Mouse (Mus musculus): Measurements from ENCODE around the gene Mrpl51. TPM values are rescaled to one million over a fixed set of nuclear protein-coding genes. Genes with fewer than 3 reads are reported as not detected.
A peak's percentile ranks its signal among the peaks of the same experiment; 100 is the strongest.

Mrpl51 gene
- polyA plus RNA-seq, 1 experiment from 2014 or later = 288 TPM

- H3K27ac ChIP-seq = peak within 1 kb of the TSS; percentile 77
- peak; percentile 99 for DNase-seq (ENCODE audit: low spot score)
- peak within 1 kb of the TSS; percentile 91 for H3K4me2 ChIP-seq (ENCODE audit: low read length)
- under 1% methylated on average over 48 of the region's 48 CpGs for WGBS
- no peaks in the 10 kb centered on the region for H3K36me3 ChIP-seq (ENCODE audit: insufficient read depth, low read length)
- no peak; the same call in 1 of the 2 replicates for TF ChIP-seq CTCF (IDR thresholded peaks at IDR 0.05; ENCODE audit: low read depth)
- 0 out of 2 replicates have a peak, but pooled peaks cover 6% of the 10 kb centered on the region for H3K4me1 ChIP-seq (replicated peaks; ENCODE audit: insufficient read depth, low read length)
- peak within 1 kb of the TSS; percentile 59 for H3K4me3 ChIP-seq (replicated peaks; ENCODE audit: low read depth, low read length)
- peak within 1 kb of the TSS; percentile 69 for H3K9ac ChIP-seq (ENCODE audit: low read depth, low read length)
- H3K27me3 ChIP-seq (ENCODE audit: insufficient read depth, low read length) = no peaks in the 10 kb centered on the region
- peak; percentile 98 for ATAC-seq (replicated peaks; ENCODE audit: low FRiP score, low read depth)
- H3K9me3 ChIP-seq (replicated peaks; ENCODE audit: low read length) = no peaks in the 10 kb centered on the region
These were observed 23.8 kb downstream of the Mrpl51 start, which contains the start of gene Vamp1 for GRCm38 (mm10) chr6:125215148-125215954. TSS of gene Vamp1 (plus strand) at chr6:125215551.

- no peak for ATAC-seq (replicated peaks; ENCODE audit: low FRiP score, low read depth)
- no peaks in the 10 kb centered on the region for H3K36me3 ChIP-seq (ENCODE audit: insufficient read depth, low read length)
- WGBS = 89% methylated on average over 2 of the region's 2 CpGs
- no peak overlapping the region for H3K4me2 ChIP-seq (ENCODE audit: low read length)
- no peak for DNase-seq (ENCODE audit: low spot score)
- H3K9ac ChIP-seq (ENCODE audit: low read depth, low read length) = no peak overlapping the region
- H3K4me3 ChIP-seq (replicated peaks; ENCODE audit: low read depth, low read length) = no peak overlapping the region
- no peaks in the 10 kb centered on the region for H3K27me3 ChIP-seq (ENCODE audit: insufficient read depth, low read length)
- no peak overlapping the region for H3K27ac ChIP-seq
- no peaks in the 10 kb centered on the region for H3K9me3 ChIP-seq (replicated peaks; ENCODE audit: low read length)
- 0 out of 2 replicates have a peak, but pooled peaks cover 6% of the 10 kb centered on the region for H3K4me1 ChIP-seq (replicated peaks; ENCODE audit: insufficient read depth, low read length)
- TF ChIP-seq CTCF (IDR thresholded peaks at IDR 0.05; ENCODE audit: low read depth) = no peak
These were observed 25.3 kb downstream of the Mrpl51 start for GRCm38 (mm10) chr6:125216898-125217297.

GRCm38 (mm10) chr6:125217899-125218298 is 26.3 kb downstream of the Mrpl51 start:
- Histone ChIP-seq H3K9ac (ENCODE audit: low read depth, low read length) (no peak overlapping the region), H3K36me3 (ENCODE audit: insufficient read depth, low read length) (no peaks in the 10 kb centered on the region), H3K4me3 (replicated peaks; ENCODE audit: low read depth, low read length) (no peak overlapping the region), H3K4me1 (replicated peaks; ENCODE audit: insufficient read depth, low read length) (0 out of 2 replicates have a peak, but pooled peaks cover 6% of the 10 kb centered on the region), H3K27me3 (ENCODE audit: insufficient read depth, low read length) (no peaks in the 10 kb centered on the region), H3K9me3 (replicated peaks; ENCODE audit: low read length) (no peaks in the 10 kb centered on the region), H3K27ac (no peak overlapping the region), H3K4me2 (ENCODE audit: low read length) (no peak overlapping the region)
- TF ChIP-seq CTCF (IDR thresholded peaks at IDR 0.05; ENCODE audit: low read depth) = no peak
- 86% methylated on average over 11 of the region's 11 CpGs for WGBS
- ATAC-seq (replicated peaks; ENCODE audit: low FRiP score, low read depth) (no peak), DNase-seq (ENCODE audit: low spot score) (no peak)

GRCm38 (mm10) chr6:125218963-125219362 is 27.4 kb downstream of the Mrpl51 start:
- ATAC-seq (replicated peaks; ENCODE audit: low FRiP score, low read depth) (no peak), DNase-seq (ENCODE audit: low spot score) (peak; percentile 78)
- no peak overlapping the region for H3K4me2 ChIP-seq (ENCODE audit: low read length)
- no peak overlapping the region for H3K4me3 ChIP-seq (replicated peaks; ENCODE audit: low read depth, low read length)
- TF ChIP-seq CTCF (IDR thresholded peaks at IDR 0.05; ENCODE audit: low read depth) = peak; percentile 90
- H3K9me3 ChIP-seq (replicated peaks; ENCODE audit: low read length) = no peaks in the 10 kb centered on the region
- no peak overlapping the region for H3K9ac ChIP-seq (ENCODE audit: low read depth, low read length)
- H3K27me3 ChIP-seq (ENCODE audit: insufficient read depth, low read length) = no peaks in the 10 kb centered on the region
- no peaks in the 10 kb centered on the region for H3K36me3 ChIP-seq (ENCODE audit: insufficient read depth, low read length)
- H3K4me1 ChIP-seq (replicated peaks; ENCODE audit: insufficient read depth, low read length) = 0 out of 2 replicates have a peak, but pooled peaks cover 6% of the 10 kb centered on the region
- H3K27ac ChIP-seq = no peak overlapping the region
- WGBS = 72% methylated on average over 4 of the region's 4 CpGs

GRCm38 (mm10) chr6:125221115-125221745 is 29.6 kb downstream of the Mrpl51 start:
- Histone ChIP-seq H3K9ac (ENCODE audit: low read depth, low read length) (no peak overlapping the region), H3K4me3 (replicated peaks; ENCODE audit: low read depth, low read length) (no peak overlapping the region), H3K27ac (no peak overlapping the region), H3K9me3 (replicated peaks; ENCODE audit: low read length) (no peaks in the 10 kb centered on the region), H3K4me1 (replicated peaks; ENCODE audit: insufficient read depth, low read length) (0 out of 2 replicates have a peak, but pooled peaks cover 3% of the 10 kb centered on the region), H3K27me3 (ENCODE audit: insufficient read depth, low read length) (no peaks in the 10 kb centered on the region), H3K4me2 (ENCODE audit: low read length) (no peak overlapping the region), H3K36me3 (ENCODE audit: insufficient read depth, low read length) (no peaks in the 10 kb centered on the region)
- 88% methylated on average over 20 of the region's 20 CpGs for WGBS
- DNase-seq (ENCODE audit: low spot score) (no peak), ATAC-seq (replicated peaks; ENCODE audit: low FRiP score, low read depth) (no peak)
- TF ChIP-seq CTCF (IDR thresholded peaks at IDR 0.05; ENCODE audit: low read depth) = no peak

GRCm38 (mm10) chr6:125222146-125222545 is 30.5 kb downstream of the Mrpl51 start:
- Histone ChIP-seq H3K4me1 (replicated peaks; ENCODE audit: insufficient read depth, low read length) (no peaks in the 10 kb centered on the region), H3K9ac (ENCODE audit: low read depth, low read length) (no peak overlapping the region), H3K4me3 (replicated peaks; ENCODE audit: low read depth, low read length) (no peak overlapping the region), H3K4me2 (ENCODE audit: low read length) (no peak overlapping the region), H3K36me3 (ENCODE audit: insufficient read depth, low read length) (no peaks in the 10 kb centered on the region), H3K27me3 (ENCODE audit: insufficient read depth, low read length) (no peaks in the 10 kb centered on the region), H3K27ac (no peak overlapping the region), H3K9me3 (replicated peaks; ENCODE audit: low read length) (no peaks in the 10 kb centered on the region)
- ATAC-seq (replicated peaks; ENCODE audit: low FRiP score, low read depth) (no peak), DNase-seq (ENCODE audit: low spot score) (no peak)
- 52% methylated on average over 2 of the region's 2 CpGs for WGBS
- no peak for TF ChIP-seq CTCF (IDR thresholded peaks at IDR 0.05; ENCODE audit: low read depth)
